Mouse (Mus musculus): ENCODE results near the gene P3h2.

The P3h2 gene

GRCm38 (mm10) chr16:26070376-26070775 lies 35.2 kb downstream of the P3h2 start:
- no peak for DNase-seq (ENCODE audit: extremely low spot score, low spot score)

GRCm38 (mm10) chr16:26065060-26065459 lies 40.5 kb downstream of the P3h2 start:
- no peak for DNase-seq (ENCODE audit: extremely low spot score, low spot score)

- DNase-seq (ENCODE audit: extremely low spot score, low spot score): no peak
Measured at GRCm38 (mm10) chr16:26060239-26061085, 45.1 kb downstream of the P3h2 start.

GRCm38 (mm10) chr16:26053631-26054030 lies 52.0 kb downstream of the P3h2 start:
- no peak for DNase-seq (ENCODE audit: extremely low spot score, low spot score)

- DNase-seq (ENCODE audit: extremely low spot score, low spot score): peak; percentile 25
Measured at GRCm38 (mm10) chr16:26049393-26050087, 56.0 kb downstream of the P3h2 start.

- no peak for DNase-seq (ENCODE audit: extremely low spot score, low spot score)
Measured at GRCm38 (mm10) chr16:26047870-26048269, 57.7 kb downstream of the P3h2 start.

GRCm38 (mm10) chr16:26047396-26047795 lies 58.2 kb downstream of the P3h2 start:
- DNase-seq (ENCODE audit: extremely low spot score, low spot score): no peak

- DNase-seq (ENCODE audit: extremely low spot score, low spot score): no peak
Measured at GRCm38 (mm10) chr16:26041929-26042303, 63.7 kb downstream of the P3h2 start.

GRCm38 (mm10) chr16:26041021-26041928 lies 64.3 kb downstream of the P3h2 start:
- peak; percentile 31 for DNase-seq (ENCODE audit: extremely low spot score, low spot score)

- no peak for DNase-seq (ENCODE audit: extremely low spot score, low spot score)
Measured at GRCm38 (mm10) chr16:26039320-26039719, 66.3 kb downstream of the P3h2 start.

- DNase-seq (ENCODE audit: extremely low spot score, low spot score): no peak
Measured at GRCm38 (mm10) chr16:26035525-26035924, 70.1 kb downstream of the P3h2 start.

GRCm38 (mm10) chr16:26035079-26035478 lies 70.5 kb downstream of the P3h2 start:
- DNase-seq (ENCODE audit: extremely low spot score, low spot score): no peak

GRCm38 (mm10) chr16:26029424-26030012 lies 76.1 kb downstream of the P3h2 start:
- DNase-seq (ENCODE audit: extremely low spot score, low spot score): no peak

GRCm38 (mm10) chr16:26026416-26026815 lies 79.2 kb downstream of the P3h2 start:
- no peak for DNase-seq (ENCODE audit: extremely low spot score, low spot score)

GRCm38 (mm10) chr16:26024543-26024942 lies 81.0 kb downstream of the P3h2 start:
- DNase-seq (ENCODE audit: extremely low spot score, low spot score): no peak

- no peak for DNase-seq (ENCODE audit: extremely low spot score, low spot score)
Measured at GRCm38 (mm10) chr16:26023352-26023751, 82.2 kb downstream of the P3h2 start.

- DNase-seq (ENCODE audit: extremely low spot score, low spot score): no peak
Measured at GRCm38 (mm10) chr16:26021759-26022158, 83.8 kb downstream of the P3h2 start.

GRCm38 (mm10) chr16:26005811-26006210 lies 99.8 kb downstream of the P3h2 start:
- no peak for DNase-seq (ENCODE audit: extremely low spot score, low spot score)

GRCm38 (mm10) chr16:26003261-26003660 lies 102.3 kb downstream of the P3h2 start:
- DNase-seq (ENCODE audit: extremely low spot score, low spot score): no peak

GRCm38 (mm10) chr16:26002848-26003247 lies 102.7 kb downstream of the P3h2 start:
- no peak for DNase-seq (ENCODE audit: extremely low spot score, low spot score)

- no peak for DNase-seq (ENCODE audit: extremely low spot score, low spot score)
Measured at GRCm38 (mm10) chr16:25994605-25995004, 111.0 kb downstream of the P3h2 start.

Data from neural tube, embryonic 10.5 days (tissue).